Mouse (Mus musculus): ENCODE measurements around the gene Sh3gl3. TPM values are rescaled to one million over a fixed set of nuclear protein-coding genes. Genes with fewer than 3 reads are reported as not detected.

Sh3gl3 gene
- polyA plus RNA-seq (2015; fragmentation: Nextera tagmentation; extraction: Ambion mirVana) = 89.2 and 102 TPM in 2 replicates

DNA sequence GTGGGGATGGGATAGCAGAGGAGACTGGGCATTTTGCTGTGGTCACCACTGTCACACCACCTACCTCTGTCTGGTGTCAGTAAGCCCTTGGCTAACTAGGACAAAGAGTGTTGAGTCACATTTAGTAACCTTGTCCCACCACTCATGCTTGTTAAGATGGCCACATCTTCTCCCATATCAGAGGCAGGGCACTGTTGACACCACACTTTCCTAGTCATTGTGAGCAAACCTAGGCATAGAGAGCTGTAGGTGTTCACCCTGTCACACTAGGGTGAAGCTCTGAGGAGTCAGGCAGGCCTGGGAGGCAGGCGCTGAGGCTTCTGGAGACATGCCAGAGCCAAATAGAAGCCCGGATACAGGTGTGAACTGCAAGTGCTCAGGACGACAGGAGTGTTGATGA lies at the start of gene Sh3gl3:
Gene Sh3gl3 (plus strand): TSS at position 301 of the 400 bp plus-strand sequence.

GRCm38 (mm10) chr7:82335211-82336121 lies 161.8 kb downstream of the Sh3gl3 start, which contains the start of gene Adamtsl3:
Gene Adamtsl3, plus strand, starts transcription at chr7:82335694.

Other genes with a start within 250 kb of the Sh3gl3 start
- 57.3 and 61.2 TPM in 2 replicates for gene Hdgfl3, start 239.4 kb upstream of the Sh3gl3 start, polyA plus RNA-seq (2015; fragmentation: Nextera tagmentation; extraction: Ambion mirVana)
- 0.18 TPM in 1 of 2 replicates, not detected in the other for gene Bnc1, start 181.5 kb upstream of the Sh3gl3 start, polyA plus RNA-seq (2015; fragmentation: Nextera tagmentation; extraction: Ambion mirVana)
- 2.4 and 2.6 TPM in 2 replicates for gene Adamtsl3, start 161.9 kb downstream of the Sh3gl3 start, polyA plus RNA-seq (2015; fragmentation: Nextera tagmentation; extraction: Ambion mirVana)

Measured in neural tube, postnatal 0 days (tissue).